In the genomic region with DNA sequence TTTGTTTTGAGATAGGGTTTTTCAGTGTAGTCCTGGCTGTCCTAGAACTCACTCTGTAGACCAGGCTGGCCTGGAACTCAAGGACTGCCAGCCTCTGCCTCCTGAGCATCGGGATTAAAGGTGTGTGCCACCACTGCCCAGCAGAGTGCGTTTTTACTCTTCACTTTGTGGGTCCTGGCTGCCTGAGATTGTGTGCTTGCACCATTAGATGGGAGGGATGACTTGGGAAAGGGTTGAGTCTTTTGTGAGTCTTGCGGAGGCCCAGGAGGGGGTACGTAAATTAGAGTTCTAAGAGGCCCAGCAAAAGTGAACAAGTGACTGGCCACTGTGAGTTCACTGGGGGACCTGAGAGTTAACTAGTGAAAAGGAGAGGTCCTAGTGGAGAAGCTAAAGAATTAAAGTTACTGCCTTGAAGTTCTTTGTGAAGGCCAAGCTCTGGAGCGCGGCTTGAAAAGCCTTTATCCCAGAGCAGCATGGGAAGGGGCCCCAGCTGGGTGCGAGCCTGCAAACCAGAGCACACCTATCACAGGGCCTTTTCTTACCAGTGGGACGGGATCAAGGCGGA, we compare ENCODE assay signal across 8 mouse cellular contexts. TPM values are rescaled to one million over a fixed set of nuclear protein-coding genes. Genes with fewer than 3 reads are reported as not detected.
A peak's percentile ranks its signal among the peaks of the same experiment; 100 is the strongest.
DNase-seq lines count a peak whose midpoint lies in the region; ATAC-seq and TF ChIP-seq lines count a peak whose summit lies in the region.

No protein-coding gene starts in this region.

- 5% methylated on average over 9 of the region's 9 CpGs for WGBS in embryonic facial prominence, embryonic 13.5 days
- 7% methylated on average over 9 of the region's 9 CpGs for WGBS in limb, embryonic 12.5 days
- WGBS in olfactory bulb, adult 2 months = 19% methylated on average over 9 of the region's 9 CpGs

- ATAC-seq in embryonic facial prominence, embryonic 13.5 days (ENCODE audit: insufficient number of reproducible peaks, insufficient read depth, low FRiP score, low TSS enrichment, low read depth) = peak; percentile 84
- ATAC-seq in limb, embryonic 12.5 days (ENCODE audit: insufficient number of reproducible peaks, insufficient read depth, low FRiP score, low TSS enrichment, low read depth) = peak; percentile 85

- peaks cover 33% of the 10 kb centered on the region for H3K79me2 ChIP-seq in C2C12 (ENCODE audit: control insufficient read depth, insufficient read depth)

- peak overlapping the region; percentile 99 for H3K27ac ChIP-seq in embryonic facial prominence, embryonic 13.5 days
- peak overlapping the region; percentile 92 for H3K27ac ChIP-seq in limb, embryonic 12.5 days
- H3K27ac ChIP-seq in olfactory bulb, adult 2 months (ENCODE audit: insufficient read depth, low read depth, low read length) = no peak overlapping the region

- peak overlapping the region; percentile 71 for H3K9ac ChIP-seq in embryonic facial prominence, embryonic 13.5 days
- peak overlapping the region; percentile 63 for H3K9ac ChIP-seq in limb, embryonic 12.5 days (replicated peaks)

- peak; percentile 93 for DNase-seq in heart, adult 11 months
- DNase-seq in heart, postnatal 4 days = no peak
- DNase-seq in cerebellum, postnatal 36 days = no peak
- no peak for DNase-seq in adrenal gland, postnatal 36 days

- peaks cover 27% of the 10 kb centered on the region for H3K79me3 ChIP-seq in C2C12 (ENCODE audit: low read depth)

- H3K4me2 ChIP-seq in embryonic facial prominence, embryonic 13.5 days = peak overlapping the region; percentile 61
- H3K4me2 ChIP-seq in limb, embryonic 12.5 days = peak overlapping the region; percentile 55

- no peak for TF ChIP-seq CTCF in C2C12 (IDR thresholded peaks at IDR 0.05; ENCODE audit: control insufficient read depth, insufficient read depth, insufficient read length)
- no peak for TF ChIP-seq CTCF in olfactory bulb, adult 2 months (IDR thresholded peaks at IDR 0.05; ENCODE audit: insufficient read depth, low read depth, low read length)

- no peak for TF ChIP-seq POLR2A in olfactory bulb, adult 2 months (IDR thresholded peaks at IDR 0.05; ENCODE audit: insufficient read depth, low read depth, low read length)

- peak overlapping the region; percentile 31 for H3K4me3 ChIP-seq in C2C12 (ENCODE audit: insufficient read depth, poor library complexity, severe bottlenecking)
- H3K4me3 ChIP-seq in embryonic facial prominence, embryonic 13.5 days = peak overlapping the region; percentile 81
- H3K4me3 ChIP-seq in limb, embryonic 12.5 days (replicated peaks) = peak overlapping the region; percentile 85
- H3K4me3 ChIP-seq in olfactory bulb, adult 2 months (ENCODE audit: insufficient read depth, low read depth, low read length) = peak overlapping the region; percentile 88

- no peaks in the 10 kb centered on the region for H3K9me3 ChIP-seq in embryonic facial prominence, embryonic 13.5 days
- H3K9me3 ChIP-seq in limb, embryonic 12.5 days = no peaks in the 10 kb centered on the region

- H3K27me3 ChIP-seq in C2C12 (ENCODE audit: control insufficient read depth, insufficient read depth, insufficient read length) = no peaks in the 10 kb centered on the region
- H3K27me3 ChIP-seq in embryonic facial prominence, embryonic 13.5 days = no peaks in the 10 kb centered on the region
- H3K27me3 ChIP-seq in limb, embryonic 12.5 days = no peaks in the 10 kb centered on the region

- peak overlapping the region; percentile 27 for H3ac ChIP-seq in C2C12 (ENCODE audit: control insufficient read depth, insufficient read length, low read depth)

- peaks cover 14% of the 10 kb centered on the region for H3K36me3 ChIP-seq in C2C12 (ENCODE audit: control insufficient read depth, insufficient read depth)
- H3K36me3 ChIP-seq in embryonic facial prominence, embryonic 13.5 days = peaks cover 8% of the 10 kb centered on the region
- peaks cover 9% of the 10 kb centered on the region; the same call in 1 of the 2 replicates for H3K36me3 ChIP-seq in limb, embryonic 12.5 days

- peaks cover 30% of the 10 kb centered on the region for H3K4me1 ChIP-seq in embryonic facial prominence, embryonic 13.5 days
- H3K4me1 ChIP-seq in limb, embryonic 12.5 days (replicated peaks) = peaks cover 25% of the 10 kb centered on the region
- H3K4me1 ChIP-seq in olfactory bulb, adult 2 months (ENCODE audit: control insufficient read depth, insufficient read depth, low read length) = peaks cover 3% of the 10 kb centered on the region; the same call in 1 of the 2 replicates

TF ChIP-seq in C2C12, 6 proteins besides CTCF, POLR2A, EP300 and RAD21:
- no peak for TF ChIP-seq FOSL1 (IDR thresholded peaks at IDR 0.05; ENCODE audit: insufficient read depth, low read length, poor library complexity, severe bottlenecking)
- TF ChIP-seq USF1 (IDR thresholded peaks at IDR 0.05; ENCODE audit: low read depth) = no peak
- TF ChIP-seq MAX (IDR thresholded peaks at IDR 0.05) = no peak
- TF ChIP-seq MYOD1 (IDR thresholded peaks at IDR 0.05; ENCODE audit: control insufficient read depth, insufficient read length, low read depth) = no peak
- no peak for TF ChIP-seq MYOG (IDR thresholded peaks at IDR 0.05; ENCODE audit: control insufficient read depth, extremely low read depth, insufficient read length)
- TF ChIP-seq CEBPB (IDR thresholded peaks at IDR 0.05; ENCODE audit: low read depth) = no peak

RNA-seq across cellular contexts. Expression of a gene that starts 1.3 kb away (rescaled TPM):
- 10 to 100 TPM; 70.5 to 79.0 TPM for total RNA-seq in heart, postnatal 4 days (2021)
- polyA plus RNA-seq in C2C12 (2012; fragmentation: generic; extraction: Trizol) = 69.9 TPM
- 46.2 and 47.1 TPM in 2 replicates for polyA plus RNA-seq in embryonic facial prominence, embryonic 13.5 days (2015; fragmentation: Nextera tagmentation; extraction: Ambion mirVana)
- polyA plus RNA-seq in limb, embryonic 12.5 days (2016; fragmentation: Nextera tagmentation; extraction: Ambion mirVana) = 72.3 and 82.4 TPM in 2 replicates
- polyA plus RNA-seq in olfactory bulb, adult 2 months (2012; ENCODE audit: insufficient read depth, insufficient read length, low replicate concordance, missing spikeins) = not detected in 2 replicates
- 10 to 100 TPM; 42.2 to 45.0 TPM for total RNA-seq in adrenal gland, postnatal 36 days (2021)

RNA-seq across cellular contexts. Expression of a gene that starts 19.5 kb away (rescaled TPM):
- 1 to 10 TPM in 1 of 2 experiments, under 1 TPM in 1; 0.95 to 1.1 TPM for total RNA-seq in heart, postnatal 4 days (2021)
- 0.19 TPM for polyA plus RNA-seq in C2C12 (2012; fragmentation: generic; extraction: Trizol)
- 6.2 and 7.3 TPM in 2 replicates for polyA plus RNA-seq in embryonic facial prominence, embryonic 13.5 days (2015; fragmentation: Nextera tagmentation; extraction: Ambion mirVana)
- 3.4 and 3.9 TPM in 2 replicates for polyA plus RNA-seq in limb, embryonic 12.5 days (2016; fragmentation: Nextera tagmentation; extraction: Ambion mirVana)
- not detected in 2 replicates for polyA plus RNA-seq in olfactory bulb, adult 2 months (2012; ENCODE audit: insufficient read depth, insufficient read length, low replicate concordance, missing spikeins)
- 1 to 10 TPM; 1.5 to 2.9 TPM for total RNA-seq in adrenal gland, postnatal 36 days (2021)

RNA-seq across cellular contexts. Expression of a gene that starts 35.4 kb away (rescaled TPM):
- 10 to 100 TPM; 38.6 to 46.3 TPM for total RNA-seq in heart, postnatal 4 days (2021)
- polyA plus RNA-seq in C2C12 (2012; fragmentation: generic; extraction: Trizol) = 100 TPM
- polyA plus RNA-seq in embryonic facial prominence, embryonic 13.5 days (2015; fragmentation: Nextera tagmentation; extraction: Ambion mirVana) = 112 and 123 TPM in 2 replicates
- polyA plus RNA-seq in limb, embryonic 12.5 days (2016; fragmentation: Nextera tagmentation; extraction: Ambion mirVana) = 108 and 117 TPM in 2 replicates
- not detected in 2 replicates for polyA plus RNA-seq in olfactory bulb, adult 2 months (2012; ENCODE audit: insufficient read depth, insufficient read length, low replicate concordance, missing spikeins)
- total RNA-seq in adrenal gland, postnatal 36 days (2021) = 10 to 100 TPM; 30.3 to 39.1 TPM

RNA-seq across cellular contexts. Expression of a gene that starts 47.1 kb away (rescaled TPM):
- 10 to 100 TPM; 32.3 to 36.4 TPM for total RNA-seq in heart, postnatal 4 days (2021)
- 20.8 TPM for polyA plus RNA-seq in C2C12 (2012; fragmentation: generic; extraction: Trizol)
- 30.4 and 32.1 TPM in 2 replicates for polyA plus RNA-seq in embryonic facial prominence, embryonic 13.5 days (2015; fragmentation: Nextera tagmentation; extraction: Ambion mirVana)
- 38.1 and 38.3 TPM in 2 replicates for polyA plus RNA-seq in limb, embryonic 12.5 days (2016; fragmentation: Nextera tagmentation; extraction: Ambion mirVana)
- not detected in 2 replicates for polyA plus RNA-seq in olfactory bulb, adult 2 months (2012; ENCODE audit: insufficient read depth, insufficient read length, low replicate concordance, missing spikeins)
- total RNA-seq in adrenal gland, postnatal 36 days (2021) = 10 to 100 TPM; 57.4 to 68.8 TPM

RNA-seq across cellular contexts. Expression of a gene that starts 47.2 kb away (rescaled TPM):
- total RNA-seq in heart, postnatal 4 days (2021) = 1 to 10 TPM; 6.6 to 7.7 TPM
- polyA plus RNA-seq in C2C12 (2012; fragmentation: generic; extraction: Trizol) = 12.5 TPM
- 23.8 and 27.8 TPM in 2 replicates for polyA plus RNA-seq in embryonic facial prominence, embryonic 13.5 days (2015; fragmentation: Nextera tagmentation; extraction: Ambion mirVana)
- 20.2 and 21.1 TPM in 2 replicates for polyA plus RNA-seq in limb, embryonic 12.5 days (2016; fragmentation: Nextera tagmentation; extraction: Ambion mirVana)
- polyA plus RNA-seq in olfactory bulb, adult 2 months (2012; ENCODE audit: insufficient read depth, insufficient read length, low replicate concordance, missing spikeins) = not detected in 2 replicates
- total RNA-seq in adrenal gland, postnatal 36 days (2021) = 10 to 100 TPM; 23.3 to 39.1 TPM

Comparison
In these comparisons a context has a peak if more than half of its experiments do, and no peak if none do; other contexts are left out.
1. H3K4me3 ChIP-seq: peak in every context shown above with its lines; median percentile 88 in olfactory bulb, adult 2 months; 85 in limb, embryonic 12.5 days; 81 in embryonic facial prominence, embryonic 13.5 days; 31 in C2C12.